Mouse (Mus musculus) testis, adult 2 months (tissue): ENCODE measurements around the gene Cd163.

ENCODE experiments used
- CTCF ChIP-seq: fragments of 200-500 bp; IDR thresholded peaks from 2 replicates; pipeline ENCODE4 v1.5.1; 2012; ENCODE audit warnings: low read depth, mild to moderate bottlenecking, inconsistent platforms, low read length, moderate library complexity; ENCODE audit not compliant: control insufficient read depth, insufficient read depth, insufficient replicate concordance
- POLR2A ChIP-seq: fragments of 200-500 bp; IDR thresholded peaks from 2 replicates; pipeline ENCODE4 v1.6.1; 2012; ENCODE audit warnings: low read depth, mild to moderate bottlenecking, inconsistent platforms, low read length, moderate library complexity; ENCODE audit not compliant: control insufficient read depth

DNA sequence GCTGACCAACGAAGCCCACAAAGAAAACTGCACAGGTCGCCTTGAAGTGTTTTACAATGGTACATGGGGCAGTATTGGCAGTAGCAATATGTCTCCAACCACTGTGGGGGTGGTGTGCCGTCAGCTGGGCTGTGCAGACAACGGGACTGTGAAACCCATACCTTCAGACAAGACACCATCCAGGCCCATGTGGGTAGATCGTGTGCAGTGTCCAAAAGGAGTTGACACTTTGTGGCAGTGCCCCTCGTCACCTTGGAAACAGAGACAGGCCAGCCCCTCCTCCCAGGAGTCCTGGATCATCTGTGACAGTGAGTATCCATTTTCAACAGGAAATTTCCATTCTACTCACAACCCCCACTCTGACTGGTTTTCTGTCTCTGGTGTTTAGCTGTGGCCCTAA, 15.9 kb downstream of the Cd163 start:
- TF ChIP-seq CTCF: no peak
- no peak for TF ChIP-seq POLR2A
